Mouse (Mus musculus): ENCODE data around the gene Cdk14. TPM values are rescaled to one million over a fixed set of nuclear protein-coding genes. Genes with fewer than 3 reads are reported as not detected.
A peak's percentile ranks its signal among the peaks of the same experiment; 100 is the strongest.

Cdk14 gene
- polyA plus RNA-seq, 2 experiments = 14.5 to 27.6 TPM

GRCm38 (mm10) chr5:4898241-4898640 lies 521.9 kb downstream of the Cdk14 start:
- Histone ChIP-seq H3K9me3 (ENCODE audit: control insufficient read depth, low read length) (no peaks in the 10 kb centered on the region), H3K9ac (ENCODE audit: low read depth, low read length, severe bottlenecking) (no peak overlapping the region), H3K4me2 (replicated peaks; ENCODE audit: low read depth, low read length, severe bottlenecking) (no peak overlapping the region), H3K4me1 (ENCODE audit: control insufficient read depth, insufficient read depth, low read length) (peaks cover 12% of the 10 kb centered on the region), H3K36me3 (ENCODE audit: control insufficient read depth, insufficient read depth, low read length) (no peaks in the 10 kb centered on the region), H3K4me3 (replicated peaks; ENCODE audit: low read length) (no peak overlapping the region), H3K27me3 (ENCODE audit: control insufficient read depth, insufficient read depth, low read length) (no peaks in the 10 kb centered on the region), H3K27ac (replicated peaks; ENCODE audit: low read depth, low read length) (no peak overlapping the region; the same call in 1 of the 2 replicates)
- no peak for TF ChIP-seq POLR2A (IDR thresholded peaks at IDR 0.05; ENCODE audit: borderline replicate concordance, extremely low read depth, insufficient read depth, insufficient read length)
- 78% methylated on average over 2 of the region's 2 CpGs for WGBS
- DNase-seq (ENCODE audit: low spot score) (no peak), ATAC-seq (ENCODE audit: low FRiP score, low read depth) (no peak)

GRCm38 (mm10) chr5:4894988-4895387 lies 525.1 kb downstream of the Cdk14 start:
- peaks cover 14% of the 10 kb centered on the region for H3K4me1 ChIP-seq (ENCODE audit: control insufficient read depth, insufficient read depth, low read length)
- no peak overlapping the region for H3K4me3 ChIP-seq (replicated peaks; ENCODE audit: low read length)
- H3K9me3 ChIP-seq (ENCODE audit: control insufficient read depth, low read length) = no peaks in the 10 kb centered on the region
- no peaks in the 10 kb centered on the region for H3K36me3 ChIP-seq (ENCODE audit: control insufficient read depth, insufficient read depth, low read length)
- WGBS = 43% methylated on average over 3 of the region's 3 CpGs
- DNase-seq (ENCODE audit: low spot score) (no peak), ATAC-seq (ENCODE audit: low FRiP score, low read depth) (no peak)
- TF ChIP-seq POLR2A (IDR thresholded peaks at IDR 0.05; ENCODE audit: borderline replicate concordance, extremely low read depth, insufficient read depth, insufficient read length) = no peak
- no peak overlapping the region for H3K27ac ChIP-seq (replicated peaks; ENCODE audit: low read depth, low read length)
- H3K27me3 ChIP-seq (ENCODE audit: control insufficient read depth, insufficient read depth, low read length) = no peaks in the 10 kb centered on the region
- H3K9ac ChIP-seq (ENCODE audit: low read depth, low read length, severe bottlenecking) = no peak overlapping the region
- H3K4me2 ChIP-seq (replicated peaks; ENCODE audit: low read depth, low read length, severe bottlenecking) = no peak overlapping the region

- WGBS = 78% methylated on average over 5 of the region's 5 CpGs
- H3K27ac ChIP-seq (replicated peaks; ENCODE audit: low read depth, low read length) = no peak overlapping the region
- ATAC-seq (ENCODE audit: low FRiP score, low read depth) = no peak
Observed at GRCm38 (mm10) chr5:4893852-4894207, 526.3 kb downstream of the Cdk14 start.

GRCm38 (mm10) chr5:4893206-4893851 lies 526.8 kb downstream of the Cdk14 start:
- peaks cover 14% of the 10 kb centered on the region for H3K4me1 ChIP-seq (ENCODE audit: control insufficient read depth, insufficient read depth, low read length)
- no peaks in the 10 kb centered on the region for H3K36me3 ChIP-seq (ENCODE audit: control insufficient read depth, insufficient read depth, low read length)
- H3K27me3 ChIP-seq (ENCODE audit: control insufficient read depth, insufficient read depth, low read length) = no peaks in the 10 kb centered on the region
- ATAC-seq (ENCODE audit: low FRiP score, low read depth) (no peak), DNase-seq (ENCODE audit: low spot score) (peak; percentile 31)
- peak overlapping the region; percentile 19 for H3K27ac ChIP-seq (replicated peaks; ENCODE audit: low read depth, low read length)
- H3K4me2 ChIP-seq (replicated peaks; ENCODE audit: low read depth, low read length, severe bottlenecking) = no peak overlapping the region
- H3K9me3 ChIP-seq (ENCODE audit: control insufficient read depth, low read length) = no peaks in the 10 kb centered on the region
- H3K4me3 ChIP-seq (replicated peaks; ENCODE audit: low read length) = no peak overlapping the region
- no peak for TF ChIP-seq POLR2A (IDR thresholded peaks at IDR 0.05; ENCODE audit: borderline replicate concordance, extremely low read depth, insufficient read depth, insufficient read length)
- WGBS = 55% methylated on average over 5 of the region's 5 CpGs
- H3K9ac ChIP-seq (ENCODE audit: low read depth, low read length, severe bottlenecking) = no peak overlapping the region

More at GRCm38 (mm10) chr5:4893852-4894207, 526.3 kb downstream of the Cdk14 start:
- no peak overlapping the region for H3K4me3 ChIP-seq (replicated peaks; ENCODE audit: low read length)
- H3K4me2 ChIP-seq (replicated peaks; ENCODE audit: low read depth, low read length, severe bottlenecking) = no peak overlapping the region
- no peaks in the 10 kb centered on the region for H3K9me3 ChIP-seq (ENCODE audit: control insufficient read depth, low read length)
- no peaks in the 10 kb centered on the region for H3K36me3 ChIP-seq (ENCODE audit: control insufficient read depth, insufficient read depth, low read length)
- no peak for DNase-seq (ENCODE audit: low spot score)
- H3K27me3 ChIP-seq (ENCODE audit: control insufficient read depth, insufficient read depth, low read length) = no peaks in the 10 kb centered on the region
- H3K9ac ChIP-seq (ENCODE audit: low read depth, low read length, severe bottlenecking) = no peak overlapping the region
- no peak for TF ChIP-seq POLR2A (IDR thresholded peaks at IDR 0.05; ENCODE audit: borderline replicate concordance, extremely low read depth, insufficient read depth, insufficient read length)
- H3K4me1 ChIP-seq (ENCODE audit: control insufficient read depth, insufficient read depth, low read length) = peaks cover 14% of the 10 kb centered on the region

GRCm38 (mm10) chr5:4892734-4893133 lies 527.4 kb downstream of the Cdk14 start:
- H3K4me3 ChIP-seq (replicated peaks; ENCODE audit: low read length) = no peak overlapping the region
- no peaks in the 10 kb centered on the region for H3K36me3 ChIP-seq (ENCODE audit: control insufficient read depth, insufficient read depth, low read length)
- peak; percentile 37; the same call in 1 of the 2 replicates for ATAC-seq (ENCODE audit: low FRiP score, low read depth)
- H3K9ac ChIP-seq (ENCODE audit: low read depth, low read length, severe bottlenecking) = no peak overlapping the region
- no peak overlapping the region for H3K4me2 ChIP-seq (replicated peaks; ENCODE audit: low read depth, low read length, severe bottlenecking)
- no peaks in the 10 kb centered on the region for H3K9me3 ChIP-seq (ENCODE audit: control insufficient read depth, low read length)
- H3K4me1 ChIP-seq (ENCODE audit: control insufficient read depth, insufficient read depth, low read length) = peaks cover 14% of the 10 kb centered on the region
- TF ChIP-seq POLR2A (IDR thresholded peaks at IDR 0.05; ENCODE audit: borderline replicate concordance, extremely low read depth, insufficient read depth, insufficient read length) = no peak
- no peak overlapping the region for H3K27ac ChIP-seq (replicated peaks; ENCODE audit: low read depth, low read length)
- DNase-seq (ENCODE audit: low spot score) = no peak
- 44% methylated on average over 4 of the region's 4 CpGs for WGBS
- no peaks in the 10 kb centered on the region for H3K27me3 ChIP-seq (ENCODE audit: control insufficient read depth, insufficient read depth, low read length)

Measured in limb, embryonic 14.5 days (tissue).